Mouse (Mus musculus) stomach, adult 2 months (tissue): ENCODE data around the gene Nol10. TPM values are rescaled to one million over a fixed set of nuclear protein-coding genes. Genes with fewer than 3 reads are reported as not detected.

Source experiments
- polyA plus RNA-seq: library from polyadenylated mRNA; depleted of rRNA; stranded (reverse); fragments of >200 nt; gene quantifications from 2 replicates; pipeline ENCODE4 v1.2.3, GENCODE M21; 2012; rRNA removed

Nol10 gene
- polyA plus RNA-seq, result 1.1 and 1.8 TPM in 2 replicates

GRCm38 (mm10) chr12:17348048-17349036, at the start of gene Nol10:
Nol10 (plus strand) TSS chr12:17348458.

GRCm38 (mm10) chr12:17329259-17329658, 19.0 kb upstream of the Nol10 start, which contains the start of gene Atp6v1c2:
Atp6v1c2 (minus strand) TSS chr12:17329359.

Other genes starting within 250 kb of the Nol10 start
- gene Kcnf1, start 171.6 kb upstream of the Nol10 start, polyA plus RNA-seq, result 4.5 and 6.6 TPM in 2 replicates
- 11.3 and 13.4 TPM in 2 replicates for gene Pdia6, start 81.9 kb upstream of the Nol10 start, polyA plus RNA-seq
- gene Atp6v1c2, start 19.1 kb upstream of the Nol10 start, polyA plus RNA-seq, result 2.7 and 3.5 TPM in 2 replicates
- gene Odc1, start 196.3 kb downstream of the Nol10 start, polyA plus RNA-seq, result 17.9 and 24.3 TPM in 2 replicates